33 mouse cellular contexts compared by ENCODE assay signal in the genomic region with DNA sequence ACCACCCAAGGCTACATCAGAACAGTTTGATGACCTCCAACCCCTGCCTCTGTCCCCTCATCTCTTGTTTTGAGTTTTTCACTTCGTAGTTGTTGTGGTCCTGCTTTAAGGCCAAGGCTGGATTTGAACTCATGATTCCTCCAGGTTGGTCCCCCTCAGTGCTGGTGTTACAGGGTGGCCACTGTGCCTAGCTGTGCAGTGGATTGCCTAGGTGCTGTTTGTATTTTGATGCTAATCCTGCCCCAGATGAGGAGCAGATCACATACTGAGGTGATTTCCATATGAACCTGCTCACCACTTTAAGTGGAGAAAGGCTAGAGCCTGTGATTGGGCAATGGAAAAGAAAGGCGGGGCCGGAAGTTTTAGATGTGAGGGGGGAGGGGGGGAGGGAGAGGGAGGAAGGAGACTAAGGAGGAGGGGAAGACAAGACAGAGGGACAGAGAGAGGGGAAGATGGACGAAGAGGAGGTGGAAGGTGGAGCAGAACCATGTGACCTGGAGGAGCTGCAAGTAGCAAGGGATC. TPM values are rescaled to one million over a fixed set of nuclear protein-coding genes. Genes with fewer than 3 reads are reported as not detected.
"Had no signal": no experiment of that assay in that cellular context is flagged by ENCODE, and none has a peak within 500 bp of the region (broad histone marks: within the 10 kb centered on the region; RNA-seq: fewer than 3 reads in every experiment).

No protein-coding gene starts in this region.

RNA-seq across cellular contexts. Expression of a gene that starts 0.9 kb away (rescaled TPM):
- total RNA-seq: gastrocnemius, postnatal 10 days; gastrocnemius, postnatal 25 days; gastrocnemius, postnatal 4 days; heart, postnatal 10 days; heart, postnatal 4 days; layer of hippocampus, adult 2 months; layer of hippocampus, postnatal 10 days; layer of hippocampus, postnatal 25 days; left cerebral cortex, adult 2 months; left cerebral cortex, postnatal 14 days had no signal
- polyA plus RNA-seq: heart, embryonic 12.5 days; hindbrain, embryonic 12.5 days had no signal

RNA-seq across cellular contexts. Expression of a gene that starts 19.0 kb away (rescaled TPM):
- total RNA-seq: gastrocnemius, postnatal 10 days had no signal

RNA-seq across cellular contexts. Expression of a gene that starts 26.0 kb away (rescaled TPM):
- total RNA-seq: gastrocnemius, adult 2 months; gastrocnemius, postnatal 10 days; gastrocnemius, postnatal 25 days; gastrocnemius, postnatal 4 days; granulocyte monocyte progenitor cell, adult 5-6 weeks; heart, adult 2 months; heart, postnatal 10 days; heart, postnatal 25 days; heart, postnatal 4 days; layer of hippocampus, adult 2 months; layer of hippocampus, postnatal 25 days; left cerebral cortex, adult 2 months; left cerebral cortex, postnatal 14 days; left cerebral cortex, postnatal 36 days had no signal
- polyA plus RNA-seq: heart, adult 2 months; heart, embryonic 12.5 days; heart, embryonic 14.5 days; hindbrain, embryonic 10.5 days; hindbrain, embryonic 12.5 days; hindbrain, embryonic 14.5 days; inflammation-experienced regulatory T-cells, adult 6 months; intestine, embryonic 15.5 days; kidney, embryonic 14.5 days; kidney, embryonic 16.5 days; limb, embryonic 10.5 days; limb, embryonic 12.5 days; limb, embryonic 14.5 days; liver, embryonic 12.5 days; liver, embryonic 14.5 days; liver, embryonic 16.5 days had no signal

RNA-seq across cellular contexts. Expression of a gene that starts 27.1 kb away (rescaled TPM):
- total RNA-seq: gastrocnemius, adult 2 months; gastrocnemius, postnatal 10 days; gastrocnemius, postnatal 25 days; gastrocnemius, postnatal 4 days; granulocyte monocyte progenitor cell, adult 5-6 weeks; heart, adult 2 months; heart, postnatal 10 days; heart, postnatal 25 days; heart, postnatal 4 days; layer of hippocampus, adult 2 months; layer of hippocampus, postnatal 10 days; layer of hippocampus, postnatal 25 days; left cerebral cortex, adult 2 months; left cerebral cortex, postnatal 14 days; left cerebral cortex, postnatal 36 days had no signal
- polyA plus RNA-seq: heart, adult 2 months; heart, embryonic 12.5 days; heart, embryonic 14.5 days; heart, embryonic 16.5 days; hindbrain, embryonic 10.5 days; hindbrain, embryonic 12.5 days; hindbrain, embryonic 14.5 days; hindbrain, embryonic 16.5 days; inflammation-experienced regulatory T-cells, adult 6 months; intestine, embryonic 15.5 days; intestine, postnatal 0 days; kidney, embryonic 14.5 days; kidney, embryonic 16.5 days; limb, embryonic 10.5 days; limb, embryonic 12.5 days; limb, embryonic 14.5 days; liver, embryonic 12.5 days; liver, embryonic 14.5 days; liver, embryonic 16.5 days had no signal

RNA-seq across cellular contexts. Expression of a gene that starts 41.2 kb away (rescaled TPM):
- total RNA-seq: gastrocnemius, adult 2 months; gastrocnemius, postnatal 10 days; gastrocnemius, postnatal 25 days; gastrocnemius, postnatal 4 days; granulocyte monocyte progenitor cell, adult 5-6 weeks; heart, adult 2 months; heart, postnatal 10 days; heart, postnatal 25 days; heart, postnatal 4 days; layer of hippocampus, adult 2 months; layer of hippocampus, postnatal 10 days; layer of hippocampus, postnatal 25 days; left cerebral cortex, adult 2 months; left cerebral cortex, postnatal 14 days; left cerebral cortex, postnatal 36 days had no signal
- polyA plus RNA-seq: heart, adult 2 months; heart, embryonic 12.5 days; heart, embryonic 14.5 days; hindbrain, embryonic 10.5 days; hindbrain, embryonic 12.5 days; hindbrain, embryonic 14.5 days; hindbrain, embryonic 16.5 days; inflammation-experienced regulatory T-cells, adult 6 months; intestine, embryonic 15.5 days; intestine, postnatal 0 days; kidney, embryonic 14.5 days; limb, embryonic 10.5 days; limb, embryonic 12.5 days; limb, embryonic 14.5 days; liver, embryonic 12.5 days; liver, embryonic 14.5 days; liver, embryonic 16.5 days had no signal
